Mouse (Mus musculus): ENCODE data around the gene Nr2c2ap.
A peak's percentile ranks its signal among the peaks of the same experiment; 100 is the strongest.

Nr2c2ap gene

DNA sequence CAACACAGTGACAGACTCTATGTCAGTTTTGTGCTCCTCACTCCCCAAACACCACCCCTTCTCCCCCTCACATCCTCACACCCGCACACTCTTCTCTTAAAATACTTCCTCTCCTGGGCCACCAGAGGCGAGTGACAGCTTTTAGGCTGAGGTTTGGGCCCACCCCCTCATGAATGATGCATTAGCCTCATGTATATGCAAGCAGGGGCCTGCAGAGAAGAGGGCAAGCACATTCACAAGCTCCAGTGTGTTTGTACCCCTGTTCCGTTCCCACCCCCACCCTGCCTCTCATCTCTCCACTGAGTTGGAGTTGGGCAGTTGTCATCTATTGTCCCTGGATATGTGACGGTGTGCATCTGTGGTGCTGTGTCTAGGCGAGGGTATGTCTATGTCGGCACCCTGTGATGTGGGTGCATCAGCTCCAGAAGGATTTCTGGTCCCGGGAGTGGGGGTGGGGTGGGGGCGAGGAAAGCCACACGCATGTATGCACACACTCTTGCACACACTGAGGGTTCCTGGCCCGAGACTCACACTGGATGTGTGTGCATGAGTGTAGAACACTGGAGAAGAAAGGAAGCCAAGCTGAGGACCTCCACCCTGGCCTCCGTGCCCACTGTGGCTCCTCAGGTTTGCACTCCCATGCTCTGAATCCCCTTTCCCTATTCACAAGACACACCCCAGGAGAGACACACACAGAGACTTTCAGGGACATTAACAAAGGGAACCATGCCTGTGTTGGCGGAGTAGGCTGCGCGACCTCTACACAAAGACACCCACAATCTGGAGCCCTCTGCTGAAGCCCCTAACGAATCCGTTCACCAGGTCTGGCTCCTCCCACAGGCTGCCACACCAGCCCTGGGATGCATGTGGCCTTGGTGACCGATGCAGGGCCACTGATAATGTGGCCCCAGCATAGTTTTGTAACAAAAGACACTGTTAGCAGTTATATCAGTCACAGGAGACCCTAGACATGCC, 12.1 kb upstream of the Nr2c2ap start:
- peak; percentile 74 to 88 for DNase-seq (ENCODE audit: low spot score in 2 of 2)

DNA sequence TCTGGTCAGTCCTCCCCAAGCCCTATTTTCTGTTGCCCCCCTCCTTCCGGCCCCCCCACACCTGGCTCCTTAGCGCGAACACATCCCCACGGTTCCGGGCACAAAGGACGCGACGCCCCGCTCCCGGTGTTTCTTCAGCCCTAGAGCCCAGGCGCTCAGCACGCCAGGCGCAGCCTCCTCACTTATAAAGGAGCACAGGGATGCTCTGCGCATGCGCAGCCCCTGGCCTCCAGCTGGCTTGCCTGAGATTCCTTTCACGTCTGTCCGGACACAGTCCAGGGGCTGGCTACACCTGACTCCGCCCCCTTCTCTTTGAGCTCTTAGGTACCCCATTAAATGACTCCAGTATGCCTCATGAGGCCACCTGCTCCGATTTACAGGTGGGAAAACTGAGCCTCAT, 10.5 kb upstream of the Nr2c2ap start, which contains the start of gene Ncan:
Gene Ncan, minus strand, starts transcription at position 207 of the 400 bp plus-strand sequence.
- peak; percentile 86 to 88 for DNase-seq (ENCODE audit: low spot score in 2 of 2)

DNA sequence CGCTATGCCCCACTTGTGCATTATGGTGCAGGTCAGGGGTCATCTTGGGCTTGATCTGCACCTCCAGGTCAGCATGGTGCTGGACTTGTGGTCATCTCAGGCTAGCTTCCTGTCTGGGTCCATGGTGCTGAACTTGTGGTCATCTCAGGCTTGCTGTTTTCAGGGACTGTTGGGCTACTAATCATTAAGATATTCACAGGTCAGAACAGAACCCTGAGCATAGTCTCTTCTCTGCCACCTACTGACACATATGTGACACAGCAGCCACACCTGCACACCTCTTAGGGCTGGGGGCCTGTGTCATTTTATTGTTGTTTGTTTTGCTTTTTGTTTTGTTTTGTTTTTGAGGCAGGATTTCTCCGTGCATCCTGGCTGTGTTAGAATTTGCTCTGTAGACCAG, 8.3 kb upstream of the Nr2c2ap start:
- DNase-seq (ENCODE audit: low spot score in 2 of 2) = no peak

DNA sequence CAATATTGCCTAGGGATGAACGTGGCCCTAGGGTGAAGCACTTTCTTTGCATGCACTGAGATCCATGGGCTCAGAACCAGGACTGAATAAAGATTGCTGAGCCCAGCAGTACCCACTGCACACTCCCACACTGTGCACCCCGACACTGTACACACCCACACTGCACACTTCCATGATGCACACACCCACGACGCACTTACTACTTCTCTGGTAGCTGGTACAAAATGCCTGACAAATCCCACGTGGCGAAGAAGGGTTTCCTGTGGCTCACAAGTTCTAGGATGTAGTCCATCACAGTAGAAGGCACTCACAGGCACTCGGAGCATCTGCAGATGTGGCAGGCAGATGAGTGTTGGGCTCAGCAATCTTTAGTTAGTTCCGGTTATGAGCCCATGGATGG, 6.1 kb upstream of the Nr2c2ap start:
- DNase-seq (ENCODE audit: low spot score in 2 of 2) = peak in 1 of 2 experiments; percentile 63

DNA sequence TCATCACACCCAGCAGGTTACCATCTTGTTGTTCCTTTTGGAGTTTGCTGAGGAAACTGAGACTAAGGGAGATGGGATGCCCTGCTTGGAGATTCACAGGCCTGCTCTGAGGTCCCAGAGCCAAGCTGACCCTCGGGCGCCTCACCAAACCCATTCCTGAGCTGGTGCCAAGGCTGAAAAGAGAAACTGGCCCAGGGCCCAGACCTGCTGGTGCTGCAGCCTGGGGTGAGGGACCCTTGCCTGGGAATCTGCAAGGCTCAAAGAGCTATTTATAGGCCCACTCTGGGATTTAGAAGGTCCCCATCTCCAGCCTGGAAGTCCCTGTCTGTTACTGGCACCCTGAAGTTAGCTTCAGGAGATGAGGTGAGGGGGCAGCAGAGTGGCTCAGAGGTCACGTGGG, 2.7 kb upstream of the Nr2c2ap start:
- DNase-seq (ENCODE audit: low spot score in 2 of 2) = no peak

DNA sequence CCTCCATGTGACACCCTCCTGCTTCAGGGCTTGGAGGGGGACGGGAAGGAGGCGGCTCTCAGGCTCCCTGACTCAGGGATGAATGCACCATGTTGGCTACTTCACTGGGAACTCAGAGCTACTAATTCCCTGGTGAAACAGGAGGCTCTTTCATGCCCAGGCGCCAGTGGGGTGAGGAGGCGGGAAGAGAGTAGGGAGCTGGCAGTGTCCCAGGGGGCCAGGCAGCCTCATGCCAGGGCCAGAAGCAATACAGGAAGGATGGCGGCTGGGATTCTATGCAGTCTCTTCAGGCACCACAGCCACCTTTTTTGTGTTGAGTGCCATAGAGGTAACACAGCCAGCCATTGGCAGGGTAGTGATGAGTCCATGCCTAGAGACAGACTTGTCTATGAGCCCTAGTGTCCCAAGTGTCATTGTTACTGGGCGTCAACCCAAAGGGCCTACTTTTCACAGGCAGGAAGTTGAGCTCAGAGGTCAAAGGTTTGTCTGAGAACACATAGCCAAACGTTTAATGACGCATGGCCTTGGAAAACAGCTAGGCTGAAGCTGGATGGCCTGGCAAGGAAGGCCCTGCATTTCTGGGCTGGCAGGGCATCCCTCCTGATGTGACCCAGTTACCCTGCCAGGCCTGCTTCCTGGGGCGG, 1.7 kb upstream of the Nr2c2ap start:
- DNase-seq (ENCODE audit: low spot score in 2 of 2) = peak; percentile 71 to 73

DNA sequence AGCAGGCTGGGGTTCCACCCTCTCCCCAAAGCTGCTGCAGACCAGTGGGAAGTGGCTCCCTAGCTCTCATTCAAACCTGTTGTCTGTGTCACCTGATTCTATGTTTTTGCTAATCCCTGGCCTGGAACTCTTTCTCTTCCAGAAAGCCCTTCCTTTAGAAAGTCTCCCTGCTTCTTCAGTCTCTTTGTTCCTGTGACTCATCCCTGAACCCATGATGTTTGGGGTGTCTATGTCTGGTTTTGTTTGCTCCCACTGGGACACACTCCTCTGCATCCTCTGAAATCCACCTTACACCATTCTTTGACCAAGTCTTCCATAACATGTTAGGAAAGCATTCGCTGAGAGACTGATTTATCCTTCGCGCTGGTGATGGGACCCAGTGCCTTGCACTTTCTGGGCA, 1.1 kb upstream of the Nr2c2ap start:
- DNase-seq (ENCODE audit: low spot score in 2 of 2) = no peak

DNA sequence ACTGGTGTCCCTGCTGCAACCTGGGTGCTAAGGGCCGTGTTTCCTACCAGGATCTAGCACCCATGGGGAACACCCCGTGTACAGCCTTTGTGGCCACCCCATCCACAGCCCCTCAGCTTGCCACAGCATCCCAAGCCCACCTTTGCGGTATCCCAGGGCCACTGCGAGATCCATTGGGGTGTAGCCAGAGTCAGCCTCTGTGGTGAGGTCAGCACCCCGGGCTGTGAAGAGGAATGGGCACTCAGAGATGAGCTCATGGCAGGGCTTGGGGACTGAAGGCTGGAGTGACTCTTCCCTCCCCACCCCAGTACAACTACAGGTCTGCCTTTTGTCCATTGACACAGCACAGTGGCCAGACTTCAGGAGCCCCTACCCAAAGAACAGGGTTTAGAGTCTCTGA, 3.0 kb downstream of the Nr2c2ap start:
- DNase-seq (ENCODE audit: low spot score in 2 of 2) = no peak

DNA sequence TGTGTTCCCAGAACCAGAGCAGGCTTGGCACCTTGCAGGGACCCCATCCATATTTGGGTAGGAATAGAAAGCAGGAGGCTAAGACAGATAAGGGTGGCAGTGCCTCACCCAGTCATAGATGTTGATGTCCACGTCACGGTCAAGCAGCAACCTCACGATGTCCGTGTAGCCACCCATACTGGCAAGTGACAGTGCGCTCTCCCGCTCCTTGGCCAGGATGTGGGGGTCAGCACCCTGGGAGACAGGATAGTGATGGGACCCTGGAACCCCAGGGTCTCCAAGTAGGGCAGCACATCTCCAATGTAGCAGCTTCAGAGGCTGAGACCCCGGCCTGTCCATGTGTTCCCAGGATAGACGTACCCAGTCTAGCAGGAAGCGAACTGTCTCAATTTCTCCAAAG, 3.8 kb downstream of the Nr2c2ap start:
- DNase-seq (ENCODE audit: low spot score in 2 of 2) = no peak

DNA sequence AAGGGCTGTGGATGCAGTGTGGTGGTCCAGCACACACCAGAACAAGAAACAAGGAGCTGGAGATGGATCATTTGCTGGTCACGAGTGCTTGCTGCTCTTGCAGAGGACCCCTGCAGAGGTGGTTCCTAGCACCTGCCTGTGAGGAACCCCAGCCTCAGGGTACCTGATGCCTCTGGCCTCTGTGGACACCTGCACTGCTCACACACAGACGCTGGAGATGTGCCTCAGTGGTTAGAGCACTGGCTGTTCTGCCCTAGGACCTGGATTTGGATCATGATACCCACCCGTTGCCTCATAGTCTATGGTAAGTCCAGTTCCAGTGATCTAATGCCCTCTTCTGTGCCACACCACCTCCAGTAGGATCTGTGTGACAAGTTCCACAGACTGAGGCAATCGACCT, 5.5 kb downstream of the Nr2c2ap start:
- DNase-seq (ENCODE audit: low spot score in 2 of 2) = no peak

DNA sequence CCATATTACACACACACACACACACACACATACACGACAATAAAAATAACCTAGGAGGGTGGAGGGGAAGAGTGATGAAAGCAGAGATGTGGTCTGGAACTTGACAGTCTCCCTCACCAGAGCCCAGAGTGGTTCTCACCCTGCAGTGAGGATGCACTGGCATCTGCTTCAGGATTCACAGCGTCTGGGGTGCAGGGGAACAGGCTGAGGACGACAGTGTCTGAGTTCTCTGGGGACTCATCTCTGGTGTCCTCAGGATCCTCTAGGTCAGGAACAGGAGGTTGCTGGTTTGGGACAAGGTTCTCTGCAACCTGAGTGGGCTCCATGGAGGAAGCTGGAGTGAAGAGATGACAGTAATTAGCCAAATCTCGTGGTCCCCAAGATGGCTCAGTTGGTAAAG, 6.8 kb downstream of the Nr2c2ap start:
- no peak for DNase-seq (ENCODE audit: low spot score in 2 of 2)

DNA sequence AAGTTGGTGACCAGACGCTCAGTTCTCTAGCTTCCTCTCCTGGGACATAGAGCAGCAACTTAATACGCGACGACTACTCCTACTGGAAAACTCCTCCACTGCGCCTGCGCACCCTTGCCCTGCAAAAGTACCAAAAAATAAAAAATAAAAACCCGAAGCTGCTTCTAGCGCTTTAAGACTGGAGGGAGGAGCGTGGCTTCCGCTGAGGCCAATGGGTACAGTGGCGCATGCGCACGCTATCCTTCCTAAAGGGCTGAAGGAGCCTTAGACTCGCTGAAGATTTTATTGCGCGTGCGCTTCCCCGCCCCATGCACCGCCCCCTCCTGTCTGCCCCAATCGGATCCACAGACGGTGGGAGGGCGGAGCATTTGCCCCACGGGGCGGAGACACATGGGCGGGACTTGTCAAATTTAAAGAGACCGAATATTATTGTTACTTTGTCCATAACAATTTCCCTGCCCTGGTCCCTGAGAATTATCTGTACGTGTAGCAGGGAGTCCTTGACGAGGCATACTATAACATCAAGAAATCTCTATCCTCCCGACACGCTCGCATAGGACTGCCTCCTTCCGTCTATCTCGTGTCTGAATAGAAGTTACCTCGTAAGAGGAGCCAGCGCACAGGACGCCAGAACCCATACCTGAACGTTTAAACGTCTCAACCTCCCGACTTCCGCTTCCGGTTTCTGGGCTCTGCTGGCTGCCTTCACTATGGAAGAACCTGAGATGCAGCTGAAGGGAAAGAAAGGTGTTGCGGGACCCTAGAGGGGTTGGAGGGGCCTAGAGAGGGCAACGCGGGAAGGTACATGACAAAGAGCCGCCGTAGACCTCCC, 8.1 kb downstream of the Nr2c2ap start, which contains the start of the genes Rfxank, Borcs8 and Mef2b:
Gene Rfxank, minus strand, starts transcription at position 129 of the 832 bp plus-strand sequence.
Gene Borcs8, plus strand, starts transcription at position 474 of the 832 bp plus-strand sequence.
Gene Mef2b, plus strand, starts transcription at position 686 of the 832 bp plus-strand sequence.
- DNase-seq (ENCODE audit: low spot score in 2 of 2) = peak; percentile 97 to 98

DNA sequence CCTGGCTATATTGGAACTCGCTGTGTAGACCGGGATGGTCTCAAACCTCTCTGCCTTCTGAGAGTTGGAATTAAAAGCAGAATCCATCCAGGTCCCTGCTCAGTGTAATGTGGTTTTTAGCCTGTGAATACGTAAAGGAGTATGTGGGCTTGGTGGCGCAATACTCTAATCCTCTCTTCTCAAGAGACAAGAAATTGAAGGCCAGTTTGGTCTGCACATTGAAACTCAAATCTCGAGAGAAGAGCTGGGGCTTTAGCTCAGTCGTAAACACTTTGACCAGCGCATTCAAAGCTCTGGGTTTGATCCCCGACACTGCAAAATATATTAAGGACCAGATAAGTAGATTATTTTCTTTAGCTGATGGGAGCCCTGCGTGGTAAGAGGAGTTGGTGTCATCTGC, 8.8 kb downstream of the Nr2c2ap start:
- no peak for DNase-seq (ENCODE audit: low spot score in 2 of 2)

DNA sequence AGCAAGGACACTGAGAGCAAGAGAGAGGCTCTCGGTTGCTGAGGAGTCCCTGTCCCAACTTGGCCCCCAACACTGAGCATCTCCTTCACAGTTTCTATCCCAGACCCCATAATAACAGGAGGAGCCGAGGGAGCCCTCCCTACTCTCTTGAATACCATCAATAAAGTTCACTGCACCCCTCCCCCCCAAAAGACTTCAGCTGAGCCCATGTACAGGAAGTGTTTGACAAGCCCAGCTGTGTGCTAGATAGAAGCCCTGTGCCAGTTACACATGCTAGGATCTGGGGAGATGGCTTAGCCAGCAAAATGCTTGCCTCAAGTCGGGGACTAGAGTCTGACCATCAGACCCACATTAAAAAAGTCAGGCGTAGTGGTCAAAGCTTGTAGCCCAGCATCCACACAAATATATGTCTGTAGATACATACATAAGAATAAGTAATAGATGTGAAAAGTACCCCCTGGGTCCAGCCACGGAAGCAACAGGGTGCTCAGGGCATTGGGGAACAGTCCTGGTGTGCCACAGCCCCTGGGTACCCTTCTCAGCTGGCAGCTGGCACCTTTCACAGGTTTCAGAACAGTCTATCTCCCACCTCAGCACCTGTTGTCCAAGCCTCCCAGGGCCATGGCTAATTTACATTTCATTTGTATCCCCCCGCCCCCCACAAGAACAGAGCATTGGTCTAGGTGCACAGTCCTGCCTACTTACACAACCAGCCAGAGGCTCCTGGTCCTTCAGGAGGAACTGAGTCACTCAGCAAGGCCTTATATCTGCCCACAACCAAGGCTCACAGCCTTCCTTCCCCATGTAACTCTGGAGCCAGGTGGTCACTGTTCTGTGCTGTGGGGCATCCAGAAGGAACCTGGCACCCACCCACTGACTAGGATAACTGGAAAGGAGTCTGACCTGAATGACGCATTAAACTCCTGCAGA, 16.8 kb downstream of the Nr2c2ap start:
- DNase-seq (ENCODE audit: low spot score in 2 of 2) = no peak

DNA sequence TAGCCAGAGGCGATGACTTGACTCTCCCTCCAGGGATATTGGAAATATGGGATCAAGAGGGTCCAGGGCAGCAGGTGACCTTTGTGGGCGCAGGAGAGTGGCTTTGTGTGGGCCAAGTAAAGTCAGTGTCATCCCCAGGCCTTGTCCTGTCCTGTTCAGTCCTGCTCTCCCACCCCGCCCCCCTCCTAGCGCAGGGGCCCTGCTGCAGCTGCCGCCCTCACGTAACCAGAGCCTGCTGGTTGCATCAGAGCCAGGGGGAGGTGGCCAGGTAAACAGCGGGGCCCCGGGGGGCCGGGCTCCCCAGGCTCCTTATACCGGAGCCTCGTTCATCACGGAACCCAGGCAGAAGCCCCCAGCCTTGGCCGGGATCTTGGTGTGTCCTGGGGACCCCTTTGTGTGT, 19.0 kb downstream of the Nr2c2ap start:
- DNase-seq (ENCODE audit: low spot score in 2 of 2) = no peak

DNA sequence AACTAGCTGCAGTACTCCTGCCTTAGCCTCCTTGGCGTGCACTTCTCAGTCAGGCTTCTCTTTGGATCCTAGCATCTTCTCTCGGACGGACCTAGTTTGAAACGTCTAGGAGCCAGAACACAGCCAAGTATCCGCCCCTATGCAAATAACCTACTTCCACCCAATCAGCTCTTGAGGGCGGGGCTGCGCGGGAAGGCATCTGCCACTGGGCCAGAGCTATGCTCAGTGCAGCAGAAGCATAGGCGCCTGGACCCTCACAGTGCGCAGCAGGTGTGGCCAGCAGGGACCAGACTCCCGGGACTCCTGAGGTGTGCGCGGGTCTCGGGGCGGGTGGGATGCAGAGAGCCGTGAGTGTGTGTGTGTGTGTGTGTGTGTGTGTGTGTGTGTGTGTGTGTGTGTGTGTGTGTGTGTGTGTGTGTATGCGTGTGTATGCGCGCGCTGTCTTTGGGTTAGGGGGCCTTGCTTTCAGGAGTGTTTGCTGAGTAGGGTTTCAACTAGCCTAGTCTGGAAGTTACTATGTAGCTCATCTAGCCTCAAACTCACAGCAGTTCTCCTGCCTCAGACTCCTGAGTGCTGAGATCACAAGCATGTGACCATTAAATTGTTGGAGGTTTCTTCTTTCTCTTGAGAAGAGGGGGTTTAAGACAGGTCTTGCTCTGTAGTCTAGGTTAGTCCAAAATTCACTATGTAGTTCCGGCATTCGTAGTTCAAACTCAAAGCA, 21.6 kb downstream of the Nr2c2ap start:
- DNase-seq (ENCODE audit: low spot score in 2 of 2) = no peak

DNA sequence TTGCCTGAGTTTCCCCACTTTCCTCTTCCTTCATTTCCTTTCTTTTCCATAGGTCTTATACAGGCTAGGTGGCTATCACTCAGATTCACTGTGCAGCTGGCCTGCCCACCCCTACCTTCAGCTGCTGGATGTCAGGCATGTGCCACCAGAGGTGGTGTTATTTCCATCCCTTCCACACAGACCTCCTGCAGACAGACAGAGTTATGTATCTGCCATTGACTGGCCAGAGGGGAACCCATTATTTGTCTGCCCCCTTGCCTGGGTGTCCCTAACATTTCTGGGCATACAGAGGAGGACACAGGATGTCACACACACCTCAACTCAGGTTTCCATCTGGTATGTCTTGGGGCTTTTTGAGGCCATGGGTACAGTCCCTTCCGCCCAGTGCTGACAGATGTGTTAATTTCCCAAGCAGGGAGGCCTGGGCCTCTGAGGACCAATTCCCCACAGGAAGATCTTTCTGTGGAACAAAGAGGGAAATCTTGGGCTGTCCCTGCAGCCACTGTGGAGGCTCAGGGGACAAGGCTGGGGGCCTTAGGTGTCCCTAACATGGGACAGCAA, 26.2 kb downstream of the Nr2c2ap start:
- DNase-seq (ENCODE audit: low spot score in 2 of 2) = no peak

DNA sequence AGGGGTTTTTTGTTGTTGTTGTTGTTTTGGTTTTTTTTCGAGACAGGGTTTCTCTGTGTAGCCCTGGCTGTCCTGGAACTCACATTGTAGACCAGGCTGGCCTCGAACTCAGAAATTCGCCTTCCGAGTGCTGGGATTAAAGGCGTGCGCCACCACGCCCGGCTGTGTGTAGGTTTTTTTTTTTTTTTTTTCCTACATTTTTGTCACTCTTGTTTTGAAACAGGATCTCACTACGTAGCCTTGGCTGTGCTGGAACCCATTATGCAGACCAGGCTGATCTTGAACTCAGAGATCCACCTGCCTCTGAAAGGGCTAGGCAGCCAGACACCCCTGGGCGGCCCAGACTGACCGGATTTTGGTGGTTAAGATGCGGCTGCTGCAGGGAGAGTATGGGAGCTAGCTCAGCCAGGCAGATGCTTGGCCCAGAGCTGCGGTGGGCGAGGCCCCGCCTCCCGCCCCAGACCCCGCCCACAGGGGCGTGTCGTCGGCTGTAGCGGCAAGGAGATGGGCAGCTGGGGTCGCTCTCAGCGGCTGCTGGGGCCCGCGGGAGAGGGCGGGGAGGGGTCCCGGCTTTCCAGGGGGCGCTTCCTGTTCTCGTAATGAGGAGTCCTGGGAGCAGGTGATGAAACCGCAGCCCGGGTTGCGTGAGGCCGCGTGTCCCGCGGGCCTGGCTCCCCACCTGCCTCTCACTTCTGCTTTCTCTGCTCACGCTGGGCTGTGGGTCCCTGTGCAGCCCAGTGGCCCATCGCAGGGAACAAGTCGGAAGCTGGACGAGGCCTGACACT, 27.1 kb downstream of the Nr2c2ap start:
- DNase-seq (ENCODE audit: low spot score in 2 of 2) = peak; percentile 36 to 41

DNA sequence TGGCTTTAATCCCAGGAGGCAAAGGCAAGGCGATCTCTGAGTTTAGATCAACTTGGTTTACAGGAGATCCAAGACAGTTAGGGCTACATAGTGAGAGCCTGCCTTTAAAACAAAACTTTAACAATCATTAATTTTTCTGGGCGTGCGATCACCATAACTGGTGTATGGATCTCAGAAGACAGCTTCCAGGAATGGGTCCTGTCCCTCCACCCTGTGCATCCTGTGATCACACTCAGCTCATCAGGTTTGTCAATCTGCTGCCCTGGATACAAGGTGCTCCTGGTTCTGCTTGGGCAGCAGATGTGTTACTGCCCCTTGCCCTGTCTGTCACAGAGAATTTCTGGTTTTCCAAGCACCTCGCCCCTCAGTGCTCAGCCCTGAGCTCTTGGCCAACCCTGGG, 28.1 kb downstream of the Nr2c2ap start:
- no peak for DNase-seq (ENCODE audit: low spot score in 2 of 2)
